Mouse (Mus musculus) heart, embryonic 11.5 days (tissue): Measurements from ENCODE around the gene Lap3. TPM values are rescaled to one million over a fixed set of nuclear protein-coding genes. Genes with fewer than 3 reads are reported as not detected.

Experiments used
- ATAC-seq: fragments of 200-750 bp; cut with Nextera tagmentation; replicated peaks from 2 replicates; pipeline ENCODE4 v1.8.0; 2017; ENCODE audit warnings: moderate library complexity; ENCODE audit not compliant: insufficient number of reproducible peaks, low FRiP score, low TSS enrichment
- H3K27ac ChIP-seq: fragments of 300-500 bp; sonication (generic); 2 replicates; pipeline ENCODE4 v1.5.1; 2014; ENCODE audit warnings: mild to moderate bottlenecking, low read depth, low read length
- H3K27me3 ChIP-seq: fragments of 300-500 bp; sonication (generic); 2 replicates; pipeline ENCODE4 v1.6.1; 2014; ENCODE audit warnings: mild to moderate bottlenecking, low read length, mixed read lengths; ENCODE audit not compliant: control insufficient read depth, insufficient read depth
- H3K36me3 ChIP-seq: fragments of 300-500 bp; sonication (generic); 2 replicates; pipeline ENCODE4 v1.6.1; 2014; ENCODE audit warnings: mild to moderate bottlenecking, low read length, moderate library complexity, mixed read lengths; ENCODE audit not compliant: control insufficient read depth, insufficient read depth
- H3K4me1 ChIP-seq: fragments of 300-500 bp; sonication (generic); 2 replicates; pipeline ENCODE4 v1.6.1; 2014; ENCODE audit warnings: low read length; ENCODE audit not compliant: control insufficient read depth, insufficient read depth
- H3K4me2 ChIP-seq: fragments of 300-500 bp; sonication (generic); 2 replicates; pipeline ENCODE4 v1.6.1; 2014; ENCODE audit warnings: mild to moderate bottlenecking, moderate library complexity
- H3K4me3 ChIP-seq: fragments of 300-500 bp; sonication (generic); 2 replicates; pipeline ENCODE4 v1.5.1; 2014; ENCODE audit warnings: low read depth, low read length
- H3K9ac ChIP-seq: fragments of 300-500 bp; sonication (generic); 2 replicates; pipeline ENCODE4 v1.6.1; 2014; ENCODE audit warnings: mild to moderate bottlenecking, low read depth, low read length, moderate library complexity
- H3K9me3 ChIP-seq: fragments of 300-500 bp; sonication (generic); replicated peaks from 2 replicates; pipeline ENCODE4 v1.6.1; 2016; ENCODE audit warnings: low read length; ENCODE audit not compliant: control insufficient read depth
- WGBS: fragments of 180-500 bp; shearing (Covaris S2); extraction: QIAGEN DNeasy Blood & Tissue Kit; methylation state at CpG from one replicate; pipeline ENCODE4 v1.1.7; 2014; ENCODE audit not compliant: insufficient replicate concordance; 5-methylcytosine and 5-hydroxymethylcytosine counted together
- polyA plus RNA-seq: library from polyadenylated mRNA; unstranded; fragments of >200 nt; fragmentation: Nextera tagmentation; extraction: Ambion mirVana; gene quantifications from 2 replicates; pipeline ENCODE4 v1.2.1, GENCODE M21; 2014

The Lap3 gene
- polyA plus RNA-seq, 1 experiment from 2014 or later, result 83.1 TPM

GRCm38 (mm10) chr5:45521601-45522000 lies 28.4 kb downstream of the Lap3 start:
- H3K4me3 ChIP-seq, result no peak overlapping the region

GRCm38 (mm10) chr5:45525101-45525500 lies 31.9 kb downstream of the Lap3 start:
- 89% methylated on average over 10 of the region's 10 CpGs for WGBS
- H3K9me3 ChIP-seq, result no peaks in the 10 kb centered on the region
- H3K4me2 ChIP-seq, result no peak overlapping the region
- no peak for ATAC-seq
- no peak overlapping the region for H3K4me3 ChIP-seq
- no peaks in the 10 kb centered on the region for H3K27me3 ChIP-seq
- peaks cover 9% of the 10 kb centered on the region; the same call in 1 of the 2 replicates for H3K4me1 ChIP-seq
- H3K27ac ChIP-seq, result no peak overlapping the region
- H3K9ac ChIP-seq, result no peak overlapping the region
- peaks cover 13% of the 10 kb centered on the region for H3K36me3 ChIP-seq

More at GRCm38 (mm10) chr5:45521601-45522000, 28.4 kb downstream of the Lap3 start:
- Histone ChIP-seq H3K4me1 (peaks cover 9% of the 10 kb centered on the region), H3K27me3 (no peaks in the 10 kb centered on the region), H3K9ac (no peak overlapping the region), H3K9me3 (no peaks in the 10 kb centered on the region), H3K27ac (no peak overlapping the region), H3K4me2 (peak overlapping the region; percentile 84; the same call in 1 of the 2 replicates), H3K36me3 (peaks cover 9% of the 10 kb centered on the region)
- 91% methylated on average over 6 of the region's 6 CpGs for WGBS
- ATAC-seq, result no peak

GRCm38 (mm10) chr5:45526338-45526737 lies 33.2 kb downstream of the Lap3 start:
- Histone ChIP-seq H3K36me3 (peaks cover 13% of the 10 kb centered on the region), H3K4me2 (no peak overlapping the region), H3K27ac (no peak overlapping the region), H3K9me3 (no peaks in the 10 kb centered on the region), H3K4me3 (no peak overlapping the region), H3K27me3 (no peaks in the 10 kb centered on the region), H3K9ac (no peak overlapping the region), H3K4me1 (peaks cover 3% of the 10 kb centered on the region; the same call in 1 of the 2 replicates)
- 97% methylated on average over 4 of the region's 4 CpGs for WGBS
- no peak for ATAC-seq

GRCm38 (mm10) chr5:45529696-45530095 lies 36.5 kb downstream of the Lap3 start:
- Histone ChIP-seq H3K4me2 (no peak overlapping the region), H3K9ac (no peak overlapping the region), H3K4me1 (0 out of 2 replicates have a peak, but pooled peaks cover 3% of the 10 kb centered on the region), H3K36me3 (peaks cover 11% of the 10 kb centered on the region), H3K9me3 (no peaks in the 10 kb centered on the region), H3K4me3 (no peak overlapping the region), H3K27ac (no peak overlapping the region), H3K27me3 (no peaks in the 10 kb centered on the region)
- 83% methylated on average over 3 of the region's 3 CpGs for WGBS
- no peak for ATAC-seq

GRCm38 (mm10) chr5:45534319-45535098 lies 41.3 kb downstream of the Lap3 start:
- peak; percentile 43; the same call in 1 of the 2 replicates for ATAC-seq
- H3K4me2 ChIP-seq, result peak overlapping the region; percentile 2; the same call in 1 of the 2 replicates
- H3K9ac ChIP-seq, result no peak overlapping the region

GRCm38 (mm10) chr5:45535177-45535576 lies 42.0 kb downstream of the Lap3 start:
- Histone ChIP-seq H3K9me3 (no peaks in the 10 kb centered on the region), H3K4me1 (0 out of 2 replicates have a peak, but pooled peaks cover 3% of the 10 kb centered on the region), H3K4me2 (no peak overlapping the region), H3K36me3 (no peaks in the 10 kb centered on the region), H3K9ac (no peak overlapping the region), H3K27me3 (no peaks in the 10 kb centered on the region), H3K27ac (no peak overlapping the region), H3K4me3 (no peak overlapping the region)
- WGBS, result 61% methylated on average over 4 of the region's 4 CpGs
- ATAC-seq, result no peak

More at GRCm38 (mm10) chr5:45534319-45535098, 41.3 kb downstream of the Lap3 start:
- Histone ChIP-seq H3K4me3 (no peak overlapping the region), H3K27me3 (no peaks in the 10 kb centered on the region), H3K27ac (no peak overlapping the region), H3K4me1 (0 out of 2 replicates have a peak, but pooled peaks cover 3% of the 10 kb centered on the region), H3K36me3 (no peaks in the 10 kb centered on the region), H3K9me3 (no peaks in the 10 kb centered on the region)
- 7% methylated on average over 17 of the region's 17 CpGs for WGBS

- H3K9me3 ChIP-seq, result no peaks in the 10 kb centered on the region
- WGBS, result 49% methylated on average over 10 of the region's 10 CpGs
- H3K36me3 ChIP-seq, result no peaks in the 10 kb centered on the region
- H3K9ac ChIP-seq, result no peak overlapping the region
- H3K4me2 ChIP-seq, result no peak overlapping the region
- no peak overlapping the region for H3K4me3 ChIP-seq
- no peaks in the 10 kb centered on the region for H3K4me1 ChIP-seq
- no peaks in the 10 kb centered on the region for H3K27me3 ChIP-seq
- H3K27ac ChIP-seq, result no peak overlapping the region
- ATAC-seq, result no peak
These were observed 46.3 kb downstream of the Lap3 start for GRCm38 (mm10) chr5:45539502-45539901.

- Histone ChIP-seq H3K4me1 (no peaks in the 10 kb centered on the region), H3K27ac (no peak overlapping the region), H3K36me3 (no peaks in the 10 kb centered on the region), H3K4me3 (no peak overlapping the region), H3K9me3 (no peaks in the 10 kb centered on the region), H3K9ac (no peak overlapping the region), H3K27me3 (no peaks in the 10 kb centered on the region), H3K4me2 (no peak overlapping the region)
- WGBS, result 49% methylated on average over 5 of the region's 5 CpGs
- no peak for ATAC-seq
These were observed 50.2 kb downstream of the Lap3 start for GRCm38 (mm10) chr5:45543374-45543773.
